Mouse (Mus musculus) limb, embryonic 10.5 days (tissue): ENCODE measurements around the gene Ppp1r1b. TPM values are rescaled to one million over a fixed set of nuclear protein-coding genes. Genes with fewer than 3 reads are reported as not detected.

Experiments
- DNase-seq: peaks from one replicate; pipeline ENCODE4 v3.0.0-alpha.2; 2017; ENCODE audit warnings: low spot score
- H3K27ac ChIP-seq: fragments of 300-500 bp; sonication (generic); 2 replicates; pipeline ENCODE4 v1.5.1; 2016; ENCODE audit warnings: mild to moderate bottlenecking
- H3K27me3 ChIP-seq: fragments of 300-500 bp; sonication (generic); 2 replicates; pipeline ENCODE4 v1.6.1; 2016; ENCODE audit warnings: low read depth, mild to moderate bottlenecking; ENCODE audit not compliant: poor library complexity, severe bottlenecking
- H3K36me3 ChIP-seq: fragments of 300-500 bp; sonication (generic); 2 replicates; pipeline ENCODE4 v1.6.1; 2016; ENCODE audit warnings: mild to moderate bottlenecking, moderate library complexity
- H3K4me1 ChIP-seq: fragments of 300-500 bp; sonication (generic); 2 replicates; pipeline ENCODE4 v1.6.1; 2016
- H3K4me3 ChIP-seq: fragments of 300-500 bp; sonication (generic); 2 replicates; pipeline ENCODE4 v1.5.1; 2016; ENCODE audit warnings: mild to moderate bottlenecking, moderate library complexity
- H3K9me3 ChIP-seq: fragments of 300-500 bp; sonication (generic); replicated peaks from 2 replicates; pipeline ENCODE4 v1.6.1; 2016; ENCODE audit warnings: mild to moderate bottlenecking
- WGBS: fragments of 180-500 bp; shearing (Covaris S2); methylation state at CpG from one replicate; pipeline ENCODE4 v1.1.7; 2016; 5-methylcytosine and 5-hydroxymethylcytosine counted together
- polyA plus RNA-seq: library from polyadenylated mRNA; unstranded; fragments of >200 nt; fragmentation: Nextera tagmentation; extraction: Ambion mirVana; gene quantifications from 2 replicates; pipeline ENCODE4 v1.2.1, GENCODE M21; 2016

The Ppp1r1b gene
- polyA plus RNA-seq, 1 experiment from 2014 or later = 0.13 TPM

DNA sequence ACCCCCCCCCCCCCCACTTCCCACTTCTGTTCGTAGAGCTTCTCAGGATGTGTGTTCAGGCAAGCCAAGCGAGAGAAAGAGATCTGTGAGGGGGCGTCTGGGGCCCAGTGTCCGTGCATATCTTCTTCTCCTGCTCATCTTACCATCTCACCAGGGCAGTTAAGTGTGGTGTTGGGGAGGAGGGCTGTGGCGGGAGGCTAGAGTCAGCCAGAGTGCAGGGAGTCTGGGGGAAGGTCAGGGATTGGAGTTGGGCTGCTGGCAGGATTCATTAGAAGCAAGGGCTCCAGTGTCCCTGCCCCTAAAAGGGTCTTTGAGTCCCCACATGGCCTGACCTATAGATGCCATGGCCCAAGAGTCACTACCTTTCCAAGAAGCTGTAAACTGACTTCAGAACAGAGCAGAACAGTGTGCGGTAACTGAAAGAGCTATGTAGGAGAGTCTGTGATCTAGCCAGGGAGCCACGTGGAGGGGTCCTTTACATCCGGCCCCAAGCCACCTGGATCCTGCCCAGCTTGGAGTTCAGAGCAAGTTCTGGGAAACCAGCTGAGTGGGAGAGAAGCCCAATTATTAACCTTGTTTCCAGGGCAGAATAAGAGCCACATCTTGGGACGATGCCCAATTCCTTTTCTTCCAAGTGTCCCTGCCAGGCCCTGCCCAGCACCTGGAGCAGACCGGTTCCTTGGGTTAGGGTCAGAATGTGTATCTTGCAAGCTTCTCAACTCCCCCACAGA lies 24.9 kb upstream of the Ppp1r1b start:
- H3K4me1 ChIP-seq = peaks cover 17% of the 10 kb centered on the region
- 4% methylated on average over 10 of the region's 10 CpGs for WGBS
- DNase-seq = no peak
- no peaks in the 10 kb centered on the region for H3K9me3 ChIP-seq
- H3K27ac ChIP-seq = no peak overlapping the region
- no peaks in the 10 kb centered on the region for H3K36me3 ChIP-seq
- H3K27me3 ChIP-seq = peaks cover 100% of the 10 kb centered on the region
- no peak overlapping the region for H3K4me3 ChIP-seq

DNA sequence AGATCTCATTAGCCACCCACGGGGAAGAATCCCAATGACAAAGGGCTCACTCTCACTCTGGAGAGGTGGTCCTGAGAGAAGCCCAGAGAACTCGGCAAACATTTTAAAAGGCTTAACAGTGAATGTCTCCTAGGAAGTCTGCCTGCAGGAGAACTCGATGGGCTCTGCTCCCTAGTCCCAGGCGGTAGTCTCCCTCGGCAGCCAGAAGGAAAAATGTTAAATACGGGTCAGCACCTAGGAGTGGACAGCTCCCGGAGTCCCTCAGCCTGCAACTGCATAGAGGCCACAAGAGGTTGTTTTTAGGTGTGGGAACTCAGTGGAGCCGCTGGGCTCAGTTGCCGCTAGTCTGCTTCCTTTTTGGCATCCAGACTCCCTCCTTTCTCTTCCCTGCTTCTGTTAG lies 24.3 kb upstream of the Ppp1r1b start:
- peaks cover 100% of the 10 kb centered on the region for H3K27me3 ChIP-seq
- DNase-seq = peak; percentile 79
- no peaks in the 10 kb centered on the region for H3K36me3 ChIP-seq
- H3K27ac ChIP-seq = no peak overlapping the region
- H3K9me3 ChIP-seq = no peaks in the 10 kb centered on the region
- H3K4me3 ChIP-seq = no peak overlapping the region
- 1% methylated on average over 9 of the region's 9 CpGs for WGBS
- peaks cover 22% of the 10 kb centered on the region for H3K4me1 ChIP-seq

DNA sequence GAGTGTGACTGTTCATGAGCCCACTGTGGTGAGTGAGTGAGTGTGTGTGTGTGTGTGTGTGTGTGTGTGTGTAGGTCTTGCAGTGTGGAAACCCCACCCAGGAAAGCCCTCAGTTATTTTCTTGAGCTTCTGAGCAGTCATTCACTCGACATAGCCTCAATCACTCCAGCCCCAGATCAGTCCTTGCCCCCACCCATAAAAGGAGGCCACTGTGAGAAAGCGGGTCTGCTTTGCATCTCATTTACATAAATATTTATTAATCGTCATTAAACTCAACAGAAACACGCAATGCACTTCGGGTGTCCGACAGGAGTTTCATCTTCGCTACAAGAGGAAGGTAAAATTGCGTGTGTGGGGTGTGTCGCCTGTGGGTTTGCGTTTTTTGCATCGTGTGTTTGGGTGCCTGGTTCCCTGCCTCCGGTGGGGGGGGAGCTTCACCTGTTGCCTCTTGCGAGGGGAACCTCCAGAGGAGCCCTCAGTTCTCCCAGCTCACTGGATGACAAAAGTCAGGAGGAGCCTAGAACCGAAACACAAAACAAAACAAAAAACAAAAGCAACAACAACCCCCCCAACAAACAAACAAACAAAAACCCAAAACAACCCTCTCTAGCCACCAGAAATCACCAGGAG lies 22.9 kb upstream of the Ppp1r1b start:
- no peak overlapping the region for H3K4me3 ChIP-seq
- H3K27ac ChIP-seq = no peak overlapping the region
- peaks cover 100% of the 10 kb centered on the region for H3K27me3 ChIP-seq
- no peaks in the 10 kb centered on the region for H3K9me3 ChIP-seq
- H3K36me3 ChIP-seq = no peaks in the 10 kb centered on the region
- H3K4me1 ChIP-seq = peaks cover 22% of the 10 kb centered on the region
- 5% methylated on average over 14 of the region's 14 CpGs for WGBS
- no peak for DNase-seq

DNA sequence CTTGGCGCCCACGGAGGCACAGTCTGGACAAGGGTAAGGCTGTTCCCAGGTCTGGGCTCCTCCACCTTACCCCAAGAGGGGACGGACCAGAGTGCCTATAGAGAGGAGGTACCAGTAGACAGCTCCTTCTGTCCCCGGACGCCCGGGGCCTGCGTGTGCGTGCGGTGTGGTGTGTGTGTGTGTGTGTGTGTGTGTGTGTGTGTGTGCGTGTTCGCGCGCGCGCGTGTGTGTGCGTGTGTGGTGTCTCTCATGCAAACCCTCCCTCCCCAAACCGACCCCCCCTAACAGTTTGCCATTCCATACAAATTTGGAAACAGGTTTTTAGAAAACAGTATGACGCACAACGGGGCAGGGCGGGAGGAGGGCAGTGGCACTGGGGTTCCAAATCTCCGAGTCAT lies 22.4 kb upstream of the Ppp1r1b start:
- peaks cover 100% of the 10 kb centered on the region for H3K27me3 ChIP-seq
- H3K9me3 ChIP-seq = no peaks in the 10 kb centered on the region
- no peak overlapping the region for H3K4me3 ChIP-seq
- H3K27ac ChIP-seq = no peak overlapping the region
- DNase-seq = peak; percentile 39
- peaks cover 22% of the 10 kb centered on the region for H3K4me1 ChIP-seq
- no peaks in the 10 kb centered on the region for H3K36me3 ChIP-seq
- 4% methylated on average over 22 of the region's 22 CpGs for WGBS

DNA sequence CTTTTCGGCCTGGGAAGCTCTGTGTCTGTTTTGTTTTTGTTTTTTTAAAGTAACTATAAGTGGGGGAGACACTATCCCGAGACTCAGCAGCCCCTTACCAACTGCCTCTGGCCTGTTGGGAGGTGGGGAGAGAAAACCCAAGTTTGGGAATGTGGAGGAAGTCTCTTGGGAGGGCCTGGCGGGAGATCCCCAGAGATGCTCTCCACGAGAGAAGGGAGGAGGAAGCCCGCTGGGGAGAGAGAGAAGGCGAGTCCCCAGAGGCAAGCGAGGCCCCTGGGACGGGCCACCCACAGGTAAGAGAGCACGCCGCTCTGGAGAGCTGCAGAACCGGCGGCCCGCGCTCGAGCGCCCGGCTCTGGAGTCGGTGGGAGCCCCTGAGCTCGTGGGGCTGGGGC lies 21.5 kb upstream of the Ppp1r1b start:
- H3K27ac ChIP-seq = no peak overlapping the region
- WGBS = under 1% methylated on average over 19 of the region's 19 CpGs
- H3K4me1 ChIP-seq = peaks cover 22% of the 10 kb centered on the region
- H3K27me3 ChIP-seq = peaks cover 100% of the 10 kb centered on the region
- peak overlapping the region; percentile 37; the same call in 1 of the 2 replicates for H3K4me3 ChIP-seq
- H3K9me3 ChIP-seq = no peaks in the 10 kb centered on the region
- H3K36me3 ChIP-seq = no peaks in the 10 kb centered on the region
- DNase-seq = no peak

DNA sequence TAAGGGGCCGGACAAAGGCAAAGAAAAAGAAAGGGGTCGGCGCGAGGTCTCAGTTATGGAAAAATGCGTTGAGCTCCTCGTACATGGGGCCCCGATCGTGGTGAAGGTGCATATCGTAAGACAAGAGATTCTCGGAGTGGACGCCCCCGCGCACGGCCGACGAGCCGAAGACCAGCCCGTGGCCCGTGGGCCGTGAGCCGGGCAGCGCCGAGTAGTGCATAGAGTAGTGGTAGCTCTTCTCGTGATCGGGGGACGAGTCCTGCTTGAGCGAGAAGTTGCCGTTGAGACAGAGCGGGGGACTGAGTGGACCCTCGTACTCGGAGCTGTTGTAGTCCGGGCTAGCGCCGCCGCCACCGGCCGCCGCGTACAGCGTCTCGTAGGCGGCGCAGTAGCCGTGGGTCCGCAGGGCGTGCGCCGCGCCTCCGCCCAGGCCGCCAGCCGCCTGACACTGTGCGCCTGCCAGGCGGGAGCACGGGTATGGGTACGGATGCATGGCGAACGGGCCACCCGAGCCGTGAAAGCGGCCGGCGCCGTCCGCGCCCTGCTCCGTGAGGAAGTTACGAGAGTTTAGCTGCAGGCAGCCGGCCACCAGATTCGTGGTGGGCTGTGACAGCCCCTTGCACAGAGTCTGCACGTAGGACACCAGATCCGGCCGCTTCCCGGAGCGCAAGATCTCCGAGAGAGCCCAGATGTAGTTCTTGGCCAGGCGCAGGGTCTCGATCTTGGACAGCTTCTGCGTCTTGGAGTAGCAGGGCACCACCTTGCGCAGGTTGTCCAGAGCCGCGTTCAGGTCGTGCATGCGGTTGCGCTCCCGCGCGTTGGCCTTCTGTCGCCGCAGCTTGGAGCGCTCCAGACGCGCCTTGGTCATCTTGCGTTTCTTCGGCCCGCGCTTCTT lies 20.8 kb upstream of the Ppp1r1b start:
- peak; percentile 73 for DNase-seq
- Histone ChIP-seq H3K36me3 (no peaks in the 10 kb centered on the region), H3K27me3 (peaks cover 100% of the 10 kb centered on the region), H3K4me1 (peaks cover 22% of the 10 kb centered on the region), H3K9me3 (no peaks in the 10 kb centered on the region), H3K27ac (no peak overlapping the region), H3K4me3 (peak overlapping the region; percentile 37)
- WGBS = under 1% methylated on average over 97 of the region's 97 CpGs

DNA sequence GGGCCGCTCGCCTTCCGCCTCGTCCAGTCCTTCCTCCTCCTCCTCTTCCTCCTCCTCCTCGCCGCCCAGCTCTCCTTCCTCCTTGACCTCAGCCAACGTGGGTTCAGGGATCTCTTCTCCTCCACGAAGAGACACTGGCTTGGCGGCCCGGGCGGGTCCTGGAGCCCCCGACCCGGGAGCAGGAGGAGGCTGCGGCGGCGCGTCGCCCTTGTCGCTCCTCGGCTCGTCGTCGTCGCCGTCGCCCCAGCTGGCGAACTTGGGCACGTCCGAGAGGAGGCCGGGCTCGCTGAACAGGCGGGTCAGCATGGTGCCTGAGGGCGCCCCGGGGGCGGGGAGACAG lies 20.2 kb upstream of the Ppp1r1b start:
- 0 out of 2 replicates have a peak overlapping the region, but pooled peaks have one; percentile 10 for H3K27ac ChIP-seq
- H3K4me1 ChIP-seq = peaks cover 22% of the 10 kb centered on the region
- peaks cover 100% of the 10 kb centered on the region for H3K27me3 ChIP-seq
- DNase-seq = no peak
- H3K36me3 ChIP-seq = no peaks in the 10 kb centered on the region
- H3K9me3 ChIP-seq = no peaks in the 10 kb centered on the region
- H3K4me3 ChIP-seq = peak overlapping the region; percentile 37
- under 1% methylated on average over 35 of the region's 35 CpGs for WGBS

DNA sequence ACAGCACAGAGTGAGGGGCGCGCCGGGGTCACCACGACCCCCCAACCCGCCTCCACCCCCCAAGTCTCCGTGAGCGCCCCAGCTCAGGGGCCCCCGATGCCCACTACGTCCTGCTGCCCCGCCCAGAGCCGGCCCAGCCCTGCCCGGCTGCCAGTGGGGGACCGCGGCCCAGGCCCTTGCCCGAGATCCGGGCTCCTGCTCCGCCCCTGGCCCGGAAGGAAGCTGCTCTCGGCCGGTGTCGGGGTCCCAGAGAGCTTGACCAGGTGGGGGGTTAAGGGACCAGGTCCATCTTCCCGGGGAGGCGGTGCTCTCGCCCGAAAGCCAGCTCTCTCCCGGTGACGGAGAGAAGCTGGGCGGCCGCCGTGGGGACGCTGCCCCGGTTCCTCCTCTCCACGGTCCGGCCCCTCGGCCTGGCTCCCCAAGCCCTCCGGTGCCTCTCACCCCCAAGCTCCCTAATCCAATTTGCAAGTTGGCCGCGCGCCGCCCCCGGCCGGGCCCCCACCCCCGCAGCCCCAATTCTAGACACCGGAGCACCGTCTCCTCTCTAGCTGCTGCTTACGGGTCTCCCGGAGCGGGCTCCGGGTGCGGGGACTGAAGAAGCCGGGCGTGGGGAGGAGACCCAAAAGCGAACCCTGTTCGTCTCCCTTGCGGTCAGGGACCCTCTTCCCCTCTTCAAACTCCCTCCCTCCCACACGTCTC lies 19.7 kb upstream of the Ppp1r1b start:
- H3K36me3 ChIP-seq = no peaks in the 10 kb centered on the region

DNA sequence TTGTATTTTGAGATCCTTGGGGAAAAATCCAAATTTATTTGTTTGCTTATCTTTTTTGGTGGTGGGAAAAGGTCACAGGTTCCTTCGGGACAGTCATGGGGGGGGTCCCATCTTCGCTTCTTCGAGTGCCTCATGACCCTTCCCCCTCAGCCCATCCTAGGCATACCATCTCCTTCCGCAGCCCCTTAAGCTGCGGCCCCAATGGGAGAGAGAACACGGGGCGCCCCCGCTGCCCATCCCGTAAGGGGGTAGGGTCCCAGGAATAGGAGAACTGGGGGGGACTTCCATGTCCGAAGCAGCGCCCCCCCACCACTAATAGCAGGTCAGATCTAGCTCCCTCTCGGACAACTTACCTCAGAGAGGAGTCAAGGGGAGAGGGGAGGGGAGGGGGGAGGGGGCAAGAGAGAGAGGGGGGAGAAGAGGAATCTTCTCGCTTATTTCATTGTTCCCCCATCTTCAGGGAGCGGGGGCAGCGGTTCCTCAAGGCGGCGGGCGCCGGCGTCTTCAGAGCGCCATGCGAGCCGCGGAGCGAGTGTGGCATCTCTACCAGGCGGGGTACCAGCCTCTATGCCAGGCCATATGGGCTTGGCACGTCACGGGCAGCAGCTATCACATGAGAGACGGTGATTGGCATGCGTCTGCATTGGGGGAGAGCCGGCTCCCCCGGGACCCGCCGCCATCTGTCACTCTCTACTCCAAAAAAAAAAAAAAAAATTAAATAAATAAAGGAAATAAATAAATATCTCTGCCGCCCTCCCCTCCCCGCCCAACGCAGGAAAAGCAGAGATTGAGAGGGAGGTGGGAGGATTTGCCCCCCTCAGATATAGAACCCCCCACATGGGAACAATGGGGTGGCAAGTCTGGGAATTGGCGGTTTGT lies 18.9 kb upstream of the Ppp1r1b start, which contains the start of gene Neurod2:
TSS of gene Neurod2 (minus strand) at position 568 of the 879 bp plus-strand sequence.
- Histone ChIP-seq H3K9me3 (no peaks in the 10 kb centered on the region), H3K4me1 (peaks cover 28% of the 10 kb centered on the region), H3K36me3 (no peaks in the 10 kb centered on the region), H3K27ac (no peak within 1 kb of the TSS), H3K4me3 (peak within 1 kb of the TSS; percentile 37), H3K27me3 (peaks cover 100% of the 10 kb centered on the region)
- 2% methylated on average over 38 of the region's 38 CpGs for WGBS
- no peak for DNase-seq

More for the DNA sequence above, 19.7 kb upstream of the Ppp1r1b start:
- peaks cover 100% of the 10 kb centered on the region for H3K27me3 ChIP-seq
- 0 out of 2 replicates have a peak overlapping the region, but pooled peaks have one; percentile 10 for H3K27ac ChIP-seq
- peak overlapping the region; percentile 37 for H3K4me3 ChIP-seq
- peaks cover 22% of the 10 kb centered on the region for H3K4me1 ChIP-seq
- H3K9me3 ChIP-seq = no peaks in the 10 kb centered on the region
- WGBS = under 1% methylated on average over 48 of the region's 56 CpGs
- no peak for DNase-seq

DNA sequence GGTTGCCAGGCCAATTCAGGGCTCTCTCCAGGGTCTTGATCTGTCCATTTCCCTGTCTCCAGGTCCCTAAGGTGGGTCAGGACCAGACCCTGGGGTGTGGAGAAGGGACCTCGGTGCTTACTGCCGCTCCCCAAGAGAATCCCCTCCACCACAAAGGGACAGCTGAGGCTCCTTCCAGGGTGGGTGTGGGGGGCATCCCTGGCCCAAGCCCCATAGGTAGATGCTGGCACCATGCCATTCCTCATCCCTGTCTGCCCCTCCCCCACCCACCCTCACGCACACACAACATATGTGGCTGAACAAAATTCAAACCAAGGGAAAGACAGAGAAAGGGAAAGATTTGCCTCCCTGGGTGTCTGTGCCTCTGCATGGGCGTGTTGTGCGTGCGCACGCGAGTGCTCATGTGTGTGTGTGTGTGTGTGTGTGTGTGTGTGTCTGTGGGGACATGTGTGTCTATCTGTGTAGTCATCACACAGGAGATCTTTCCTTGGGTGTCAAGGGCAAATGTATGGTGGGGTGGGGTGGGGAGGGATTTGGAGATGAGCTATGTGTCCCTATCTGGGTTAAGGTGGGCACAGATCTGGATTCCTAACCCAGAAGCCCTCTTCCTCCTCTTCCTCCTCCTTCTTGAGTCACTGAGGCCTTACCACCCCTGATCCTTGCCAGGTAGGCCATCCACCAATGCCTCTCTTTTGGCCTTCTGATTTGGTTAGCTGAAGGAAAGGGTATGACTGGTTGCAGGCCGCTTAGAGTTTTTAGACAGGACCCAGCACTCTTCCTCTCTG lies 18.1 kb upstream of the Ppp1r1b start:
- H3K27ac ChIP-seq = no peak overlapping the region
- WGBS = 30% methylated on average over 9 of the region's 9 CpGs
- peaks cover 32% of the 10 kb centered on the region for H3K4me1 ChIP-seq
- H3K9me3 ChIP-seq = no peaks in the 10 kb centered on the region
- H3K4me3 ChIP-seq = no peak overlapping the region
- H3K27me3 ChIP-seq = peaks cover 100% of the 10 kb centered on the region
- DNase-seq = no peak
- no peaks in the 10 kb centered on the region for H3K36me3 ChIP-seq

DNA sequence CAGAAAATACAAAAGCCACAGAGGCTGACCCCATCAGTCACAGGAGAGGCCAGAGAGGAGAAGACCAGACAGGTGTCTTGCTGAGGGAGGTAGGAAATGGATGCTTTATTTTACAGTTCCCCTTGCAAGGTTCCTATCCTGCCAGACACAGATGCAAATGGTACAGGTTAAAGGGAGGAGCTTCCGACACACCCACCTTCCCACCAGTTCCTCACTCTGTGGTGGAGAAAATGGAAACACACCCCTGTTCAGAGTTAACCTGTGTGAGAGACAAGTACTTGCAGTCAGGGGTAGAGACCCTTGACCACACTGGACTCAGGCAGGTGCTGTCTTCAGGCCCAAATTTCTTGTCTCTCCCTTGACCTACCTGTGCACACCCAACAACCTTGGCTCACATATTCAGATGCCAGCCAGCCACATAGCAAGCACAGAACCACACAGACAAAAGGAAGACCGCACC lies 17.4 kb upstream of the Ppp1r1b start:
- Histone ChIP-seq H3K36me3 (no peaks in the 10 kb centered on the region), H3K27ac (no peak overlapping the region), H3K9me3 (no peaks in the 10 kb centered on the region), H3K27me3 (peaks cover 100% of the 10 kb centered on the region), H3K4me3 (no peak overlapping the region), H3K4me1 (peaks cover 32% of the 10 kb centered on the region)
- WGBS = 50% methylated on average over 2 of the region's 2 CpGs
- DNase-seq = no peak
